Mouse (Mus musculus) myocyte (in vitro differentiated cells): ENCODE measurements around the gene Palmd. TPM values are rescaled to one million over a fixed set of nuclear protein-coding genes. Genes with fewer than 3 reads are reported as not detected.

ENCODE experiments used
- H3K27me3 ChIP-seq: one replicate; pipeline ENCODE4 v1.6.1; 2011; ENCODE audit not compliant: control insufficient read depth, insufficient read depth, insufficient read length
- H3K36me3 ChIP-seq: one replicate; pipeline ENCODE4 v1.6.1; 2011; ENCODE audit not compliant: control insufficient read depth, insufficient read depth
- H3K4me2 ChIP-seq: one replicate; pipeline ENCODE4 v1.6.1; 2011; ENCODE audit warnings: low read depth, control low read depth
- H3K4me3 ChIP-seq: one replicate; pipeline ENCODE4 v1.5.1; 2011; ENCODE audit warnings: mild to moderate bottlenecking, control low read depth, moderate library complexity
- H3K79me2 ChIP-seq: one replicate; pipeline ENCODE4 v1.6.1; 2011; ENCODE audit not compliant: control insufficient read depth, insufficient read depth
- H3ac ChIP-seq: one replicate; pipeline ENCODE4 v1.6.1; 2011; ENCODE audit not compliant: control insufficient read depth, insufficient read length
- CEBPB ChIP-seq: IDR thresholded peaks from 2 replicates; pipeline ENCODE4 v1.6.1; 2011; ENCODE audit warnings: mild to moderate bottlenecking, moderate library complexity; ENCODE audit not compliant: poor library complexity, insufficient read depth, severe bottlenecking
- E2F4 ChIP-seq: IDR thresholded peaks from one replicate; pipeline ENCODE4 v1.6.1; 2011; ENCODE audit warnings: mild to moderate bottlenecking, control low read depth, moderate library complexity; ENCODE audit not compliant: insufficient read depth
- MAX ChIP-seq: IDR thresholded peaks from one replicate; pipeline ENCODE4 v1.6.1; 2011; ENCODE audit warnings: low read depth, mild to moderate bottlenecking, control low read depth
- MYOD1 ChIP-seq, 3 experiments: IDR thresholded peaks; one replicate each; pipeline ENCODE4 v1.6.1; 2011; ENCODE audit warnings: control low read depth in 2 of 3, low read depth in 2 of 3, mild to moderate bottlenecking in 2 of 3, moderate library complexity in 1 of 3; ENCODE audit not compliant: insufficient read length in 2 of 3, control insufficient read depth in 1 of 3
- MYOG ChIP-seq, 3 experiments: IDR thresholded peaks; one replicate each; pipeline ENCODE4 v1.6.1; 2011; ENCODE audit warnings: control low read depth in 2 of 3, low read depth in 2 of 3, mild to moderate bottlenecking in 2 of 3; ENCODE audit not compliant: insufficient read length in 2 of 3, control insufficient read depth in 1 of 3, insufficient read depth in 1 of 3
- POLR2A ChIP-seq: IDR thresholded peaks from one replicate; pipeline ENCODE4 v1.6.1; 2011; ENCODE audit warnings: low read depth, mild to moderate bottlenecking, control low read depth, moderate library complexity; ENCODE audit not compliant: insufficient read length
- POLR2AphosphoS2 ChIP-seq: IDR thresholded peaks from one replicate; pipeline ENCODE4 v1.6.1; 2011; ENCODE audit warnings: low read depth, control low read depth; ENCODE audit not compliant: insufficient read length
- REST ChIP-seq: IDR thresholded peaks from one replicate; pipeline ENCODE4 v1.6.1; 2011; ENCODE audit warnings: mild to moderate bottlenecking, control low read depth, moderate library complexity; ENCODE audit not compliant: insufficient read depth, insufficient read length
- SRF ChIP-seq: IDR thresholded peaks from one replicate; pipeline ENCODE4 v1.6.1; 2011; ENCODE audit warnings: low read depth; ENCODE audit not compliant: control insufficient read depth, insufficient read length
- TCF12 ChIP-seq: IDR thresholded peaks from one replicate; pipeline ENCODE4 v1.6.1; 2011; ENCODE audit warnings: mild to moderate bottlenecking, control low read depth; ENCODE audit not compliant: poor library complexity, insufficient read depth, severe bottlenecking
- TCF3 ChIP-seq: IDR thresholded peaks from one replicate; pipeline ENCODE4 v1.6.1; 2011; ENCODE audit warnings: low read depth, control low read depth; ENCODE audit not compliant: insufficient read length
- USF1 ChIP-seq: IDR thresholded peaks from one replicate; pipeline ENCODE4 v1.6.1; 2011; ENCODE audit warnings: low read depth, mild to moderate bottlenecking, control low read depth, moderate library complexity
- polyA plus RNA-seq: library from polyadenylated mRNA; unstranded; fragments of >200 nt; fragmentation: generic; extraction: Trizol; gene quantifications from one replicate; pipeline ENCODE4 v1.2.1, GENCODE M21; 2012; ENCODE audit warnings: missing spikeins

Gene Palmd
- polyA plus RNA-seq, 1 experiment: 0.36 TPM

GRCm38 (mm10) chr3:116985042-116985455 is 16.3 kb upstream of the Palmd start:
- no peaks in the 10 kb centered on the region for H3K27me3 ChIP-seq
- H3K4me2 ChIP-seq: no peak overlapping the region
- H3ac ChIP-seq: no peak overlapping the region
- no peaks in the 10 kb centered on the region for H3K79me2 ChIP-seq
- TF ChIP-seq MYOD1 (IDR thresholded peaks at IDR 0.05; ENCODE audit: control insufficient read depth in 1 of 3, insufficient read length in 2 of 3, low read depth in 2 of 3): peak in 2 of 3 experiments; percentile 14 to 46
- no peak for TF ChIP-seq CEBPB
- no peak overlapping the region for H3K4me3 ChIP-seq
- H3K36me3 ChIP-seq: no peaks in the 10 kb centered on the region

- Histone ChIP-seq H3K4me2 (no peak overlapping the region), H3K79me2 (no peaks in the 10 kb centered on the region), H3ac (no peak overlapping the region), H3K27me3 (no peaks in the 10 kb centered on the region), H3K36me3 (no peaks in the 10 kb centered on the region), H3K4me3 (no peak overlapping the region)
- TF ChIP-seq TCF12 (peak; percentile 36), POLR2A (no peak), MYOG (IDR thresholded peaks at IDR 0.05; ENCODE audit: control insufficient read depth in 1 of 3, insufficient read depth in 1 of 3, insufficient read length in 2 of 3, low read depth in 2 of 3) (peak in 2 of 3 experiments; percentile 13 to 58)
These were observed 13.2 kb upstream of the Palmd start for GRCm38 (mm10) chr3:116981811-116982575.

- Histone ChIP-seq H3ac (no peak overlapping the region), H3K79me2 (no peaks in the 10 kb centered on the region), H3K36me3 (no peaks in the 10 kb centered on the region), H3K4me2 (no peak overlapping the region), H3K27me3 (no peaks in the 10 kb centered on the region), H3K4me3 (no peak overlapping the region)
- TF ChIP-seq CEBPB (no peak), E2F4 (no peak), MAX (no peak), POLR2A (no peak)
These were observed 999 bp upstream of the Palmd start for GRCm38 (mm10) chr3:116969786-116970185.

GRCm38 (mm10) chr3:116969003-116969402 is 216 bp upstream of the Palmd start:
- H3K27me3 ChIP-seq: no peaks in the 10 kb centered on the region
- no peak overlapping the region for H3ac ChIP-seq
- no peaks in the 10 kb centered on the region for H3K79me2 ChIP-seq
- no peak overlapping the region for H3K4me3 ChIP-seq
- H3K36me3 ChIP-seq: no peaks in the 10 kb centered on the region
- H3K4me2 ChIP-seq: no peak overlapping the region
- no peak for TF ChIP-seq SRF
- TF ChIP-seq TCF12: no peak
- no peak for TF ChIP-seq POLR2AphosphoS2
- TF ChIP-seq REST: no peak
- no peak for TF ChIP-seq TCF3
- TF ChIP-seq USF1: no peak
- TF ChIP-seq E2F4: no peak
- TF ChIP-seq MAX: no peak

GRCm38 (mm10) chr3:116967967-116968366 is 820 bp downstream of the Palmd start, which contains the start of gene 4930455H04Rik:
TSS of gene 4930455H04Rik (plus strand) at chr3:116968267.
- no peak within 1 kb of the TSS for H3ac ChIP-seq
- no peaks in the 10 kb centered on the region for H3K27me3 ChIP-seq
- TF ChIP-seq USF1 (no peak), E2F4 (no peak)
- H3K4me3 ChIP-seq: no peak within 1 kb of the TSS
- no peaks in the 10 kb centered on the region for H3K79me2 ChIP-seq
- no peaks in the 10 kb centered on the region for H3K36me3 ChIP-seq
- peak within 1 kb of the TSS; percentile 57 for H3K4me2 ChIP-seq

DNA sequence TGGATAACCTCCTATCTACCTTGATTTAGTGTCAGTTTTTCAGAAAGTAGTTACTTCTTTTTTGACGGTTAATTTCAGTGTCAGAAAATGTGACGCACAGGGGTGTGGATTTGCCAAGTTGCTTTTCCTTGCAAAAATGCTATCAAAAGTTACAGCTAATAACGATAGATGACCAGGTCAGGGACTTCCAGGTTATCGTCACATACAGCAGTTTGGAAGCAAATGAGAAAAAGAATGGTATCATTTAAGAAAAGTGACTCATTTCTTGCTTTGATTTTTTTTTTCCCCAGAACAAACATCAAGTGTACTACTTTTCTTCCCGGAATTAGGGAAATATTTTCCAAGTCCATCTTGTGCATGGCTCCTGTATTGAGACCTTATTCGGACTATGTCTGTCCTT is 1.4 kb downstream of the Palmd start:
- Histone ChIP-seq H3K27me3 (no peaks in the 10 kb centered on the region), H3ac (no peak overlapping the region), H3K4me2 (no peak overlapping the region), H3K4me3 (no peak overlapping the region), H3K79me2 (no peaks in the 10 kb centered on the region), H3K36me3 (no peaks in the 10 kb centered on the region)
- TF ChIP-seq REST: no peak
- no peak for TF ChIP-seq MYOG (IDR thresholded peaks at IDR 0.05; ENCODE audit: control insufficient read depth in 1 of 3, insufficient read depth in 1 of 3, insufficient read length in 2 of 3, low read depth in 2 of 3)
